Mouse (Mus musculus) testis, adult 2 months (tissue): Measurements from ENCODE around the gene Dennd4a. TPM values are rescaled to one million over a fixed set of nuclear protein-coding genes. Genes with fewer than 3 reads are reported as not detected.

ENCODE experiments used
- H3K27ac ChIP-seq: fragments of 200-500 bp; 2 replicates; pipeline ENCODE4 v1.5.1; 2012; ENCODE audit warnings: low read depth, low read length; ENCODE audit not compliant: control insufficient read depth, insufficient read depth
- H3K27me3 ChIP-seq: fragments of 200-500 bp; 2 replicates; pipeline ENCODE4 v1.6.1; 2012; ENCODE audit warnings: mild to moderate bottlenecking, low read length, moderate library complexity; ENCODE audit not compliant: control insufficient read depth, insufficient read depth
- H3K36me3 ChIP-seq: fragments of 200-500 bp; 2 replicates; pipeline ENCODE4 v1.6.1; 2012; ENCODE audit warnings: mild to moderate bottlenecking, low read length; ENCODE audit not compliant: control insufficient read depth, insufficient read depth
- H3K4me1 ChIP-seq: fragments of 200-500 bp; 2 replicates; pipeline ENCODE4 v1.6.1; 2012; ENCODE audit warnings: low read length; ENCODE audit not compliant: control insufficient read depth, insufficient read depth
- H3K4me3 ChIP-seq: fragments of 200-500 bp; 2 replicates; pipeline ENCODE4 v1.5.1; 2012; ENCODE audit warnings: low read depth, mild to moderate bottlenecking, low read length, moderate library complexity, mixed read lengths; ENCODE audit not compliant: control insufficient read depth
- CTCF ChIP-seq: fragments of 200-500 bp; IDR thresholded peaks from 2 replicates; pipeline ENCODE4 v1.5.1; 2012; ENCODE audit warnings: low read depth, mild to moderate bottlenecking, inconsistent platforms, low read length, moderate library complexity; ENCODE audit not compliant: control insufficient read depth, insufficient read depth, insufficient replicate concordance
- POLR2A ChIP-seq: fragments of 200-500 bp; IDR thresholded peaks from 2 replicates; pipeline ENCODE4 v1.6.1; 2012; ENCODE audit warnings: low read depth, mild to moderate bottlenecking, inconsistent platforms, low read length, moderate library complexity; ENCODE audit not compliant: control insufficient read depth
- polyA plus RNA-seq: library from polyadenylated mRNA; depleted of rRNA; stranded (reverse); fragments of >200 nt; gene quantifications from 2 replicates; pipeline ENCODE4 v1.2.3, GENCODE M21; 2012

The Dennd4a gene
- polyA plus RNA-seq, 1 experiment, result 8.3 TPM

DNA sequence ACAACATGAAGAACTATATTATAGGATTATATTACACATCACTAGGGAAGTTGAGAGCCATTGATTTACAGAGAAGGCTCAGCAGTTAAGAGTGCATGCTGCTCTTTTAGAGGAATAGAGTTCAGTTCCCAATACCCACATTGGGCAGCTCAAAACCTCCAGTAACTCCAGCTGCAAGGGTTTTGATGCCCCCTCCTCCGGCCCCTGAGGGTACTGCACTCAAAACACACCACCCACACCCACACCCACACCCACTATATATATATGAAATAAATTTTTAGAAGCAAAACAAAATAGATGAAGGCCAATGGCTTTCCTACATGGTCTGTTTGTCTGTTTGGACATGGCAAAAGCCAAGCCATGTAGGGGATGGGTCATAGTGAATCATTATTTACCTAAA is 33.0 kb upstream of the Dennd4a start:
- Histone ChIP-seq H3K4me1 (peaks cover 2% of the 10 kb centered on the region), H3K27ac (no peak overlapping the region), H3K4me3 (no peak overlapping the region), H3K36me3 (no peaks in the 10 kb centered on the region), H3K27me3 (no peaks in the 10 kb centered on the region)
- no peak for TF ChIP-seq POLR2A
- TF ChIP-seq CTCF, result no peak

DNA sequence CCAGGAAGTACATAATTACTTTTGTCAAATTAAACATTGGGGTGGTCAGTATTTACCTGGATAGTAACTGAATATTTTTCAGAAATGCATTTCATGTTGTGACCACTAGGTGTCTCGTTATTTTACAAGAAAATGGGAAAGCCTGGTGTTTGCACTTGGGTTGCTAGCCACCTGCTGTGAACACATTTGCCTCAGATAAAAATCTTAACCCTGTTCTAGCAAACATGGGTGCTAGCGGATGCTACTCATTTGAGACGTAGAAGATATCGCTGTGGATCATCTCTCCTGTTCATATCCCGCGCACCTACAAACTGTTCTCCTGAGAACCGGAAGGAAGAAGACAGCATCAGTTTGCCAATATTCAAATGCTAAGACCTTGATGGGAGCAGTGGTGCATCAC is 31.5 kb upstream of the Dennd4a start:
- TF ChIP-seq CTCF (no peak), POLR2A (no peak)
- no peaks in the 10 kb centered on the region for H3K27me3 ChIP-seq
- no peak overlapping the region for H3K27ac ChIP-seq
- peaks cover 2% of the 10 kb centered on the region for H3K4me1 ChIP-seq
- no peaks in the 10 kb centered on the region for H3K36me3 ChIP-seq
- no peak overlapping the region for H3K4me3 ChIP-seq

DNA sequence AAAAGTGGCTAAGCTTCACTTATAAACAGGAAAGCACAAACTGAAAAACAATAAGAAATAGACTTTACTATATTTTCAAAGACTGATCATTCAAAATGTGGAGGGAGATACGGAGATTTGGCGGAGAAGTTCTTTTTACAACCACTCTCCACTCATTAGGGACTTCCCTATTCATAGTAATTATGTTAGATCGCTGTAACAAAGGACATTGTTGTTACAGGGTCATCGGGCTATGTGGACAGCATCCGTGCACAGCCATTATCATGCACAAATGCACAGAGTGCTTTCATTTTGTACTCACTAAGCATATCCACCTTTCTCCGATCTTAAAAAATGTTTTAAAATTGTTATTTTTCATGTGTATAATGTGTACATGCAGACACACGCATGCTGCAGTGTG is 27.6 kb upstream of the Dennd4a start:
- Histone ChIP-seq H3K27ac (no peak overlapping the region), H3K27me3 (no peaks in the 10 kb centered on the region), H3K36me3 (no peaks in the 10 kb centered on the region), H3K4me3 (no peak overlapping the region), H3K4me1 (peaks cover 2% of the 10 kb centered on the region)
- TF ChIP-seq POLR2A (no peak), CTCF (no peak)

DNA sequence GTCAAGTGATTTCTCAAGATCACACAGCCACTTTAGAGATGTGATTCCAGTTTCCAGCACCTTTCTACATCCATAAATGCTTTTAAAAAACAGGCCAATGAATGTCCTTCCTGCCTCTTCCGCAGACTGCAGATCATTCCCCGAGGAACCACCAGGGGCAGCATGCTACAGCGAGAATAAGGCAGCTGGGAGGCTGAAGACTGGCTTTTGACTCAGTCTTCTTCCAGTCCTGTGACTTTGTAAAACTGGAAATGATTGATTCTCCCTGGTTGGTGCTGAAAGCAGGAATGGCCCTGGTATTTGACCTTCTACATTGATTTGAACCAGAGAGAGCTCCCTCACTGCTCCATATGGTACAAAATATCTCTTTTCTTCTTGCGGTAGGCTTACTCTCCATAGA is 26.3 kb upstream of the Dennd4a start:
- Histone ChIP-seq H3K27me3 (no peaks in the 10 kb centered on the region), H3K4me1 (peaks cover under 1% of the 10 kb centered on the region; the same call in 1 of the 2 replicates), H3K27ac (no peak overlapping the region), H3K36me3 (no peaks in the 10 kb centered on the region), H3K4me3 (no peak overlapping the region)
- TF ChIP-seq CTCF, result peak; percentile 53; the same call in 1 of the 2 replicates
- TF ChIP-seq POLR2A, result no peak

DNA sequence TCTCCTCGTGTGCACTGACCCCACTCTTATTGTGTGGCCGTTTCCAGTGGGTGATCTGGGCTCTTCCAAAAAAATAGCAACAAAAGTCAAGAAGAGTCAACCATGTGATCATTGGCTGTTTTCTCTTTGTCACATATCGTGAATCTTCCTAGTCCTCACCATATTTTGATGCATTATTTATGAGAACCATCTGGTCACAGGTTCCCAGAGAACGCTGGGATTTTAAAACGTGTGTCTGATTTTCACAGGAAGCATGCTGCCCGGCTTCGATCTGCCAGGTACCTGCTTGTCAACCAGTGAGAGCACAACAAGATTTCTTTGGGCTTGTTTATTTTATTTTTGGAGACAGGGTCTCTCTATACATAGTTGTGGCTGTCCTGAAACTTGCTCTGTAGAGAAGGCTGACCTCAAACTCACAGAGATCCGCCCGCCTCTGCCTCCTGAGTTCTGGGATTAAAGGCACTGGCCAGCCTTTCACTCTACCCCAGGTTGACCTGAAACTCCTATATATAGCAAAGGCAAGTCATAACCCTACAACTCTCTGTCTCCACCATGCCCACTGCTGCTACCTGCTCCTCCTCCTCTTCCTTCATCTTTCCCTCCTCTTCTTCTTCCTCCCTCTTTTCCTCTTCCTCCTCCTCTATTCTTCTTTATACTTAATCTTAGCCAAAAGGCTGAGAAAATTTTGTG is 24.8 kb upstream of the Dennd4a start:
- Histone ChIP-seq H3K36me3 (no peaks in the 10 kb centered on the region), H3K4me1 (peaks cover 2% of the 10 kb centered on the region; the same call in 1 of the 2 replicates), H3K27me3 (no peaks in the 10 kb centered on the region), H3K4me3 (no peak overlapping the region), H3K27ac (no peak overlapping the region)
- TF ChIP-seq CTCF, result no peak
- TF ChIP-seq POLR2A, result no peak

DNA sequence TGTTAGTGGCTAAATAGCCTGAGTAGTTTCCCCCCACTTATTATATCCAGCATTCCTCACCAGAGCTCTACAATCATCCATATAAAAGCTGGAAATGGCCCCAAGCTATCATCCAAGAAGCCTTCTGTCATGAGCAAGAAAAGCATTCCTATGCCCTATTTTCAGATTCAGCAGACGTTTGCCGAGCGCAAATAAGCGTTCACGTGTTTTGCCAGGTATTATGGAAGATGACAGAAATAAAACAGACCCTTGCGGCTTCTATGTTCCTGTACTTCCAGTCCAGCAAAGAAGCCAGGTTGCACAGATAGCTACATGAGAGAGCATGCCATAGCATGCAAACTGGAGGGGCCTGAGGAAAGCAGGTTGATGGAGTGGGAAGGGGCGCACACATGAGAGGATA is 23.1 kb upstream of the Dennd4a start:
- Histone ChIP-seq H3K36me3 (no peaks in the 10 kb centered on the region), H3K27me3 (no peaks in the 10 kb centered on the region), H3K27ac (no peak overlapping the region), H3K4me1 (peaks cover 2% of the 10 kb centered on the region; the same call in 1 of the 2 replicates), H3K4me3 (no peak overlapping the region)
- TF ChIP-seq CTCF, result no peak
- no peak for TF ChIP-seq POLR2A

DNA sequence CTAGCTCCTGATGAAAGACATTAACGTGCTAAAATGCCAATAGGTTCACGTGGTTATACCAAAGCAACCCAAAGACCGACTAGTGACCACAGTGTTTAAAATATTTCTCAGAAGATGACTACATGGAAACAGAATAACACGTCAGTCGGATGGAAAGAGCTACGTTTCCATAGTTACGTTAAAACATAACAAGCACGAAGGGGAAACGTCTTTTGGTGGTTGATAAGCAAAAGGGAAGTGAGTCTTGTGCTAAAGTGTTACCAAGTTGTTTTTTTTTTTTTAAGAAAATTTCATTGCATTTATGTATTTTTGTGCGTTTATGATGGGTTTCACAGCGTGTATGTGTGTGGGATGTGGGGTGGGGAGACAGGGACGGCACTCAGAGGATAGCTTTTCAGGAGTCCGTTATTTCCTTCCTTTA is 21.8 kb upstream of the Dennd4a start:
- H3K27me3 ChIP-seq, result no peaks in the 10 kb centered on the region
- TF ChIP-seq POLR2A (no peak), CTCF (no peak)
- H3K4me1 ChIP-seq, result peaks cover 2% of the 10 kb centered on the region; the same call in 1 of the 2 replicates
- H3K4me3 ChIP-seq, result no peak overlapping the region
- no peak overlapping the region for H3K27ac ChIP-seq
- H3K36me3 ChIP-seq, result no peaks in the 10 kb centered on the region
